Mouse (Mus musculus) myocyte (in vitro differentiated cells): ENCODE data around the gene Slit3. TPM values are rescaled to one million over a fixed set of nuclear protein-coding genes. Genes with fewer than 3 reads are reported as not detected.

Source experiments
- H3K27me3 ChIP-seq: one replicate; pipeline ENCODE4 v1.6.1; 2011; ENCODE audit not compliant: control insufficient read depth, insufficient read depth, insufficient read length
- H3K36me3 ChIP-seq: one replicate; pipeline ENCODE4 v1.6.1; 2011; ENCODE audit not compliant: control insufficient read depth, insufficient read depth
- H3K4me2 ChIP-seq: one replicate; pipeline ENCODE4 v1.6.1; 2011; ENCODE audit warnings: low read depth, control low read depth
- H3K4me3 ChIP-seq: one replicate; pipeline ENCODE4 v1.5.1; 2011; ENCODE audit warnings: mild to moderate bottlenecking, control low read depth, moderate library complexity
- H3K79me2 ChIP-seq: one replicate; pipeline ENCODE4 v1.6.1; 2011; ENCODE audit not compliant: control insufficient read depth, insufficient read depth
- H3ac ChIP-seq: one replicate; pipeline ENCODE4 v1.6.1; 2011; ENCODE audit not compliant: control insufficient read depth, insufficient read length
- CEBPB ChIP-seq: IDR thresholded peaks from 2 replicates; pipeline ENCODE4 v1.6.1; 2011; ENCODE audit warnings: mild to moderate bottlenecking, moderate library complexity; ENCODE audit not compliant: poor library complexity, insufficient read depth, severe bottlenecking
- E2F4 ChIP-seq: IDR thresholded peaks from one replicate; pipeline ENCODE4 v1.6.1; 2011; ENCODE audit warnings: mild to moderate bottlenecking, control low read depth, moderate library complexity; ENCODE audit not compliant: insufficient read depth
- MAX ChIP-seq: IDR thresholded peaks from one replicate; pipeline ENCODE4 v1.6.1; 2011; ENCODE audit warnings: low read depth, mild to moderate bottlenecking, control low read depth
- MYOD1 ChIP-seq, 3 experiments: IDR thresholded peaks; one replicate each; pipeline ENCODE4 v1.6.1; 2011; ENCODE audit warnings: control low read depth in 2 of 3, low read depth in 2 of 3, mild to moderate bottlenecking in 2 of 3, moderate library complexity in 1 of 3; ENCODE audit not compliant: insufficient read length in 2 of 3, control insufficient read depth in 1 of 3
- MYOG ChIP-seq, 3 experiments: IDR thresholded peaks; one replicate each; pipeline ENCODE4 v1.6.1; 2011; ENCODE audit warnings: control low read depth in 2 of 3, low read depth in 2 of 3, mild to moderate bottlenecking in 2 of 3; ENCODE audit not compliant: insufficient read length in 2 of 3, control insufficient read depth in 1 of 3, insufficient read depth in 1 of 3
- POLR2A ChIP-seq: IDR thresholded peaks from one replicate; pipeline ENCODE4 v1.6.1; 2011; ENCODE audit warnings: low read depth, mild to moderate bottlenecking, control low read depth, moderate library complexity; ENCODE audit not compliant: insufficient read length
- POLR2AphosphoS2 ChIP-seq: IDR thresholded peaks from one replicate; pipeline ENCODE4 v1.6.1; 2011; ENCODE audit warnings: low read depth, control low read depth; ENCODE audit not compliant: insufficient read length
- REST ChIP-seq: IDR thresholded peaks from one replicate; pipeline ENCODE4 v1.6.1; 2011; ENCODE audit warnings: mild to moderate bottlenecking, control low read depth, moderate library complexity; ENCODE audit not compliant: insufficient read depth, insufficient read length
- SRF ChIP-seq: IDR thresholded peaks from one replicate; pipeline ENCODE4 v1.6.1; 2011; ENCODE audit warnings: low read depth; ENCODE audit not compliant: control insufficient read depth, insufficient read length
- TCF12 ChIP-seq: IDR thresholded peaks from one replicate; pipeline ENCODE4 v1.6.1; 2011; ENCODE audit warnings: mild to moderate bottlenecking, control low read depth; ENCODE audit not compliant: poor library complexity, insufficient read depth, severe bottlenecking
- TCF3 ChIP-seq: IDR thresholded peaks from one replicate; pipeline ENCODE4 v1.6.1; 2011; ENCODE audit warnings: low read depth, control low read depth; ENCODE audit not compliant: insufficient read length
- USF1 ChIP-seq: IDR thresholded peaks from one replicate; pipeline ENCODE4 v1.6.1; 2011; ENCODE audit warnings: low read depth, mild to moderate bottlenecking, control low read depth, moderate library complexity
- polyA plus RNA-seq: library from polyadenylated mRNA; unstranded; fragments of >200 nt; fragmentation: generic; extraction: Trizol; gene quantifications from one replicate; pipeline ENCODE4 v1.2.1, GENCODE M21; 2012; ENCODE audit warnings: missing spikeins

Slit3 gene
- polyA plus RNA-seq, 1 experiment: not detected

DNA sequence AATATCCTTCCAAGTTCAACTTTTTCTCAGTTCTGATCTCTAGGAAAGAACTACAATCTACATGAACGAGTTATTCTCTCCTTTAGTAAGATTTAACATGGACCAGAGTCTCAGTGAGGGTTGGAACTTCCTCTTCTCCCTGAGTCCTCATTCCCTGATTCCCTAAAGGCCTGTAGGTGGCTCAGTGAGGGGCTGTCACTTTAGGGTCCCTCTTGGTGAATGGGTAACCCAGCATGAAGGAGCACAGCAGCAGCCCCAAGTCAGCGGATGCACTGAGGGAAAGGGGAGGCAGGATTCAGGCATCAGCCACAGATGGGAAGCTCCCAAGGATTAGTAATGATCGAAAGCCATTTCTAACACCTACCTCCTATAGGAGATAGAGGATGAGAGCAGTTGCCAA lies 4.6 kb upstream of the Slit3 start:
- TF ChIP-seq TCF3 (no peak), REST (no peak), USF1 (no peak), POLR2A (no peak), TCF12 (no peak), CEBPB (no peak), MAX (no peak), POLR2AphosphoS2 (no peak), MYOG (IDR thresholded peaks at IDR 0.05; ENCODE audit: control insufficient read depth in 1 of 3, insufficient read depth in 1 of 3, insufficient read length in 2 of 3, low read depth in 2 of 3) (no peak), SRF (no peak), MYOD1 (IDR thresholded peaks at IDR 0.05; ENCODE audit: control insufficient read depth in 1 of 3, insufficient read length in 2 of 3, low read depth in 2 of 3) (no peak), E2F4 (no peak)
- no peak overlapping the region for H3K4me2 ChIP-seq
- no peak overlapping the region for H3K4me3 ChIP-seq
- H3ac ChIP-seq: no peak overlapping the region
- no peaks in the 10 kb centered on the region for H3K79me2 ChIP-seq
- H3K27me3 ChIP-seq: peaks cover 6% of the 10 kb centered on the region
- no peaks in the 10 kb centered on the region for H3K36me3 ChIP-seq

- H3K4me3 ChIP-seq: no peak overlapping the region
- H3K36me3 ChIP-seq: no peaks in the 10 kb centered on the region
- H3ac ChIP-seq: no peak overlapping the region
- H3K4me2 ChIP-seq: no peak overlapping the region
- no peak for TF ChIP-seq CEBPB
- TF ChIP-seq POLR2A: no peak
- no peak for TF ChIP-seq E2F4
- no peak for TF ChIP-seq REST
- no peak for TF ChIP-seq TCF12
- TF ChIP-seq SRF: no peak
- no peak for TF ChIP-seq POLR2AphosphoS2
- TF ChIP-seq MAX: no peak
- no peak for TF ChIP-seq TCF3
- TF ChIP-seq MYOD1 (IDR thresholded peaks at IDR 0.05; ENCODE audit: control insufficient read depth in 1 of 3, insufficient read length in 2 of 3, low read depth in 2 of 3): no peak
- no peak for TF ChIP-seq USF1
- TF ChIP-seq MYOG (IDR thresholded peaks at IDR 0.05; ENCODE audit: control insufficient read depth in 1 of 3, insufficient read depth in 1 of 3, insufficient read length in 2 of 3, low read depth in 2 of 3): no peak
- H3K79me2 ChIP-seq: no peaks in the 10 kb centered on the region
- peaks cover 6% of the 10 kb centered on the region for H3K27me3 ChIP-seq
These were observed 3.2 kb upstream of the Slit3 start for GRCm38 (mm10) chr11:35117871-35118270.

- H3ac ChIP-seq: no peak overlapping the region
- peaks cover 6% of the 10 kb centered on the region for H3K27me3 ChIP-seq
- H3K79me2 ChIP-seq: no peaks in the 10 kb centered on the region
- no peak for TF ChIP-seq MAX
- TF ChIP-seq TCF3: no peak
- TF ChIP-seq CEBPB: no peak
- no peaks in the 10 kb centered on the region for H3K36me3 ChIP-seq
- no peak overlapping the region for H3K4me2 ChIP-seq
- H3K4me3 ChIP-seq: no peak overlapping the region
These were observed 2.3 kb upstream of the Slit3 start for GRCm38 (mm10) chr11:35118731-35119130.

- Histone ChIP-seq H3K4me3 (no peak overlapping the region), H3K79me2 (no peaks in the 10 kb centered on the region), H3K27me3 (peaks cover 6% of the 10 kb centered on the region), H3K4me2 (no peak overlapping the region), H3K36me3 (no peaks in the 10 kb centered on the region), H3ac (no peak overlapping the region)
- TF ChIP-seq SRF (no peak), USF1 (no peak), CEBPB (no peak), POLR2AphosphoS2 (no peak), POLR2A (no peak), MYOD1 (IDR thresholded peaks at IDR 0.05; ENCODE audit: control insufficient read depth in 1 of 3, insufficient read length in 2 of 3, low read depth in 2 of 3) (no peak), REST (no peak), E2F4 (no peak), MYOG (IDR thresholded peaks at IDR 0.05; ENCODE audit: control insufficient read depth in 1 of 3, insufficient read depth in 1 of 3, insufficient read length in 2 of 3, low read depth in 2 of 3) (no peak), TCF12 (no peak)
These were observed 1.7 kb upstream of the Slit3 start for GRCm38 (mm10) chr11:35119360-35119759.

- H3K4me3 ChIP-seq: no peak overlapping the region
- no peaks in the 10 kb centered on the region for H3K36me3 ChIP-seq
- H3K27me3 ChIP-seq: peaks cover 6% of the 10 kb centered on the region
- H3K79me2 ChIP-seq: no peaks in the 10 kb centered on the region
- no peak overlapping the region for H3K4me2 ChIP-seq
- no peak overlapping the region for H3ac ChIP-seq
- TF ChIP-seq E2F4: no peak
- no peak for TF ChIP-seq MAX
- TF ChIP-seq REST: no peak
These were observed 948 bp upstream of the Slit3 start for GRCm38 (mm10) chr11:35120076-35120475.
